Mouse (Mus musculus) left cerebral cortex, adult 8-10 months (tissue): Measurements from ENCODE around the gene Frmd4b. TPM values are rescaled to one million over a fixed set of nuclear protein-coding genes. Genes with fewer than 3 reads are reported as not detected.

Experiments
- DNase-seq, 2 experiments: peaks; one replicate each; pipeline ENCODE4 v3.0.0; 2022; ENCODE audit warnings: low spot score in 2 of 2
- total RNA-seq, 4 experiments: library from RNA; stranded (reverse); gene quantifications; 2 replicates each; pipeline ENCODE4 v1.2.4; 2022

The Frmd4b gene
- total RNA-seq = 10 to 100 TPM; 20.1 to 23.7 (median 22.7) TPM

- DNase-seq = peak; percentile 47 to 50
Observed at GRCm38 (mm10) chr6:97617266-97617743, at the start of gene Frmd4b. TSS of gene Frmd4b (minus strand) at chr6:97617541.

GRCm38 (mm10) chr6:97666417-97666816 lies 49.1 kb upstream of the Frmd4b start:
- DNase-seq = no peak

GRCm38 (mm10) chr6:97658921-97659320 lies 41.6 kb upstream of the Frmd4b start:
- DNase-seq = no peak

DNA sequence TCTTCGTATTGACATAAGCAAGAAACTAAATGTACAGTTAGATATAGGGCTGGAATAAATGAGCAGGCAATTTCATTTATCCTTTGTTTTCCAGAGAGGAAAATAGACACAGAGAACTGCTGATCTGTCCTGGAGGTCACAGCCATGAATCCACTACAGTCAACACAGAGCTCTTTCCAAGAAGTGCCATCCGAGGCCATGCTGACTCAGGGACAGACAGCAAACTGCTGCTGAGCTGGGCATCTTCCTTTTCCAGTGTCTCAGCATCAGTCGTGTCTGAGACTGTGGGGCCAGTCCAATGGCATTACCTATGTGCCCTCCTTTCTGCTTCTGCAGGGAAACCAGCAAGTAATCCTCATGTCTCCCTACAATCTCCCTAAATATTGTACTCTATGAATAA lies 38.6 kb upstream of the Frmd4b start:
- no peak for DNase-seq

- no peak for DNase-seq
Observed at GRCm38 (mm10) chr6:97647501-97647900, 30.2 kb upstream of the Frmd4b start.

DNA sequence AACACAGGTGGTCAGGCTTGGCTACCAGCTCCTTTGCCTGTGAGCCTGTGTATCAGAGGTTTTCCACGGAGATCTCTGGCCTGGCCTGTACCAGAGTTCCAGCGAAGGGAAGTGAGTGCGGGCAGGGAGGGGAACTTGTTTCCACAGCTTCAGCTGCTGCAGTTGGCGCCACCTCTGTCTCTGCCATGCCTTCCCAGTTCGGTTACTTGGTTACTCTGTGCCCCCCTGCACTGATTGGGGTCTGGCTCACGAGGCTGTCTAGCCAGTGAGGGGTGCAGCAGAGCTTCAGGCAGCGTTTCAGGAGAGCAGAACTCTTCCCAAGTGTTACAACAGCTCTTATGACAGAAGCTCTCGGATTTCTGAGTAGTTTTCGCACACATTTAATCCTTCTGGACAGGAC lies 6.0 kb upstream of the Frmd4b start:
- no peak for DNase-seq

GRCm38 (mm10) chr6:97622236-97622635 lies 4.9 kb upstream of the Frmd4b start:
- DNase-seq = no peak

DNA sequence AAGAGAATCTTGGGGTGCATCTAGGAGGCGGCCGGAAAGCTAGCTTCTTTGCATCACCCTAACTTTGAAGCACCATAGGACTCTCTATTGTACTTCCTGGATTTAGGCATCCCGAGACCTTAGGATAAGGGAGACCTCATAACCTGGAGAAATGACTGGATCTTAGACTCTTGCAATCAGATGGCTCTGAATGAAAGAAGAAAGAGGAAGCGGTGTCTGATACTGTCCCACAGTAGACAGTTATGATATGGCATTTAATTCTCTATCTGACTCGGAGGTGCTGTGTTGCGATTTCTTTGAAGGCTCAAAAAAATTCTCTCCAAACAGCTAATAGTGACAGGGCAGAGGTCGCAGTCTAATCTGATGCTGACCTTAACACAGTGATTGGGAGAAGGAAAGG lies 433 bp upstream of the Frmd4b start:
- DNase-seq = no peak

GRCm38 (mm10) chr6:97616658-97617265 lies 579 bp downstream of the Frmd4b start:
- DNase-seq = peak in 1 of 2 experiments; percentile 14

GRCm38 (mm10) chr6:97615901-97616461 lies 1.4 kb downstream of the Frmd4b start:
- peak in 1 of 2 experiments; percentile 9 for DNase-seq

DNA sequence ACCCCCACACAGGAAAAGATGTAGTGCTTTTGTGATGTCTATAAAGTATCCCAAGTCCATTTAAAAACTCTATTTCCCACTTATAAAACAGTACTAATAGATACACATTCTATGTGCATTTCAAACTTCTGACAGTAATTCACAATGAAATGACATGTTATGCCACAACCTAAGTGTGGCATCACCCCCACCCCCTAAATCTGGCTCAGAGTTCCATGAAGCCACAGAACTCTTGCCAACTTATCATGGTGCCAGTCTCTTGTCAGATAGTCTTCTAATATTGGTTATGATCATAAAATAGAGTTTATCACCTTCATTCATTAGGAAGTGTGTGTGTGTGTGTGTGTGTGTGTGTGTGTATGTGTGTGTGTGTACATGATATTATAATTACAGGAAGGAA lies 3.2 kb downstream of the Frmd4b start:
- DNase-seq = no peak

GRCm38 (mm10) chr6:97612861-97613260 lies 4.5 kb downstream of the Frmd4b start:
- DNase-seq = no peak

DNA sequence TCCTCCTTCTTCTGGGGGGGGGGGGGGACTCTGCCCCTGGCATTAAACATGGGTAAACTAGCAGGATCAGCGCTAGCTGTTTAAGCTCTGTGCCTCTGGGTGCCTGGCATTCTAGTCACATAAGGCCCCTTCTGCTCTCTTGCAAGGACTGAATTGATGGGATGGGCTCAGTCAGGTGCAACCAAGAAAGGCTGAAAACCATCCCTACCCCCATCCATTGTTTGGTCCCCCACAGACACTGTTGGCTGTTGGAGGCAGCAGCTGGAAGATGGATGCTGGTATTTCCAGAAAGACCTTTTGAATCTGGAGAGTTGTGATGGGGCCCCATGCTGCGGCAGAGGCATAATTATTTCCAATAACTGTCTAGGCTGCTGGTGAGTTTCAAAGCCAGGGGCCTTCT lies 7.3 kb downstream of the Frmd4b start:
- no peak for DNase-seq

DNA sequence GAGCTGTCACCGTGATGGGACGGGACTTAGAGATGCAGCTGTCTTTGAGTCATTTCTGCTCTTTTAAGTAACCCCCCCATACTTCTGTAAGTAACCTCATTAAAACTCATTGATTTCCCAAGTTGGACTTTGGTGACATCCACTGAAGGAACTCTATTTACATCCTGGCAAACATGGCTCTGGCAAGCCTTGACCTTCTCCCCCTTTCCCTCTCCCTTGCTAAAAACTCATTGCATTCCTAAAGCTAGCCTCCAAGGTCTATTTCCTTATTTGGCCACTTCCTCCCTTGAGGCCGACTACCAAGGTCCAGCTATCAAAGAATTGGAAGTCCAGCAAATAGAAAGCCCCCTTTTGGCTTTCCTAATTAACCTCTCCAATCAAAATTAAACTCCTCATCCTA lies 9.7 kb downstream of the Frmd4b start:
- DNase-seq = no peak

- DNase-seq = no peak
Observed at GRCm38 (mm10) chr6:97595218-97595617, 22.1 kb downstream of the Frmd4b start.

DNA sequence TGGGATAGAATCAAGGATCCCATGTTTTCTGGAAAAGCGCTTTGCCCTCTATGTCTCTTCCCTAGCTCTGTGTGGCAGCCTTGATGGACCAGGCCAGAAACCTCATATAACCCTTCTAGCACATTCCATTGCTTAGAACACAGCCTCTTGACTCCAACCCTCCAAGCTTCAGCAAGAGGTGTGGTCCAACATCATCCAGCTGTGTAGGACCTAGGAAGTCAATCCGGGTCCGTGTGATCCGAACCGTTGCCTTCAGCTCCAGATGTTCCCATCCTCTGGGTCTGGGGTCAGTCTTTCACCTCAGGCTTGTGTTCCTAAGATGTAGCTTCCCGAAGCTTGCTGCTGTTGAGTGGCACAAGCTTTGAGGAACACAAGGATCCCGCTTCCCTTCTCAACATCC lies 22.8 kb downstream of the Frmd4b start:
- no peak for DNase-seq

GRCm38 (mm10) chr6:97590230-97590629 lies 27.1 kb downstream of the Frmd4b start:
- no peak for DNase-seq

GRCm38 (mm10) chr6:97589581-97589980 lies 27.8 kb downstream of the Frmd4b start:
- DNase-seq = no peak

DNA sequence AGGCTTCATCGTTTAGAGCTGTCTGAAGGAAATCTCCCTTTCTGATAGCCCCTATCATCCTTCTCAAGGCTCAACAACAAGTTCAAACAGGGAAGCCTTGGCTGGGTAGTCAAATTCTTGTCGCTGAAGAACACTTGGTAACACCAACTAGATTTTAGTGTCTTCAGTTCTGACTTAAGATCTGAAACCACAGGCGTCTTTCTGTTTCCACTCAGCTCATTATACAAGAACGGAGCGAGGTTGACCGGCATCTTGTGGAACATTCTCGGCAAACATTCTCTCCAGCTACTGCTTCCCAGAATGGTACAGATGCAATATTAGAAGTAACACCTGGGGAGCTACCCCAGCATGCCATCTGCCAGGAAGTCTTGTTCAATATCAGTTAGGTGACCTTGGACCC lies 28.3 kb downstream of the Frmd4b start:
- no peak for DNase-seq

- DNase-seq = no peak
Observed at GRCm38 (mm10) chr6:97586606-97587005, 30.7 kb downstream of the Frmd4b start.

- no peak for DNase-seq
Observed at GRCm38 (mm10) chr6:97586024-97586423, 31.3 kb downstream of the Frmd4b start.

DNA sequence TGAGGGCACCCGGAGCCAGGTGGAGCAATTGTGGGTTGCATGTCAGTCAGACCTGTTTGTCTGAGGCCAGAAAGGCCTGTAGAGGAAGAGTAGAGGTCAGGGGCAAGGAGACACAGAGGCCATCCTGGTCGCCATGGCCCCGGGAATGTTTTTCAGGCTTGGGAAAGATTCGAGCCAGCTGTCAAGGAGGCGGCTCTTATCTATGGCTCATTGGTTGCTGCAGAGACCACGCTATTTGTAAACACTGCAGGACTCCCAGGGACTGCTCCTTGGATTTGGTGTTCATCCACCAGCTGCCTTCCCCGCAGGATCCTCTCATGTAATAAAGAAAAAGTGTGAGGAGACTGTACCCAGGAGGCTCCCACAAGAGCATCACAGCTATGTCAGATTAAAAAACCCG lies 34.6 kb downstream of the Frmd4b start:
- no peak for DNase-seq

- DNase-seq = no peak
Observed at GRCm38 (mm10) chr6:97581941-97582340, 35.4 kb downstream of the Frmd4b start.
